Mouse (Mus musculus): Measurements from ENCODE around the gene Mtmr3. TPM values are rescaled to one million over a fixed set of nuclear protein-coding genes. Genes with fewer than 3 reads are reported as not detected.

Gene Mtmr3
- total and polyA plus RNA-seq, 3 experiments, result 31.7 to 46.3 (median 32.5) TPM

DNA sequence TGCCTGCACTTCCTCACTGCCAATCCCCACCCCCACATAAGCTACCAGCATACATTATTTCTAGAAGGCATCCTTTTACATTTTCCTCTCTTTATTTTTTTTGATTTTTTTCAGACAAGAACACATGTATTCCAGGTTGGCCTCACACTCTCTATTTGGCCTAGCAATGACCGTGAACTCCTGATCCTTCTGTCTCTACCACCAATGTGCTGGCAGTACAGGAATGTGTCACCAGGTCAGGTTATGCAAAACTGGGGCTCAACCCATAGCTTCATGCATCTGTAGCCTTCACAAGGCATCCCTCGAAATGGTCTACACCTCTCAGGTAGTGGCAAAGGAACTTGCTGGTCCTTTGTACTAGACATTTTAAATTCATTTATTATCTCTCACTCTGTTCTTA lies 105.9 kb downstream of the Mtmr3 start:
- Histone ChIP-seq H3K9ac (ENCODE audit: insufficient read depth, low read depth) (no peak overlapping the region), H3K4me2 (ENCODE audit: insufficient read depth, low read depth, poor library complexity, severe bottlenecking) (peak overlapping the region; percentile 14), H3K27me3 (replicated peaks) (no peaks in the 10 kb centered on the region), H3K4me1 (ENCODE audit: control insufficient read depth in 1 of 2, insufficient read depth in 2 of 2) (peaks cover 18 to 38% of the 10 kb centered on the region in 2 experiments), H3K9me3 (replicated peaks; ENCODE audit: low read length) (no peaks in the 10 kb centered on the region), H3K36me3 (replicated peaks in 1 of 2; ENCODE audit: control insufficient read depth in 1 of 2, insufficient read depth in 1 of 2, low read length in 1 of 2) (peaks cover 69 to 91% of the 10 kb centered on the region in 2 experiments), H3K4me3 (replicated peaks in 1 of 3; ENCODE audit: low read depth in 2 of 3, low read length in 2 of 3, poor library complexity in 1 of 3) (no peak overlapping the region), H3K27ac (ENCODE audit: insufficient read depth, low read depth) (peak overlapping the region; percentile 85), H3K79me2 (replicated peaks; ENCODE audit: control insufficient read depth, extremely low read depth, insufficient read depth, poor library complexity, severe bottlenecking) (no peaks in the 10 kb centered on the region)
- dilution Hi-C loops (cut with MboI; ENCODE audit: extremely low pct_ligation_motif_present, extremely low pct_unique_long_range_greater_than_20kb, low sequenced_read_pairs), result no loop called here
- TF ChIP-seq HCFC1 (IDR thresholded peaks at IDR 0.05; ENCODE audit: low read depth, low read length) (no peak; the same call in 1 of the 2 replicates), SMC3 (IDR thresholded peaks at IDR 0.05; ENCODE audit: low read depth, low read length) (no peak), EP300 (IDR thresholded peaks at IDR 0.05; ENCODE audit: low read length) (peak; percentile 88), PAX5 (IDR thresholded peaks at IDR 0.05; ENCODE audit: low read length) (no peak), RCOR1 (conservative IDR thresholded peaks at IDR 0.05; ENCODE audit: low read depth, low read length) (peak; percentile 52; the same call in 1 of the 2 replicates), ZMIZ1 (IDR thresholded peaks at IDR 0.05; ENCODE audit: low read depth, low read length) (no peak), KAT2A (IDR thresholded peaks at IDR 0.05; ENCODE audit: insufficient replicate concordance, low read length) (no peak), JUN (IDR thresholded peaks at IDR 0.05; ENCODE audit: insufficient read depth, low read depth, low read length) (peak; percentile 81), MAZ (IDR thresholded peaks at IDR 0.05; ENCODE audit: low read depth, low read length) (no peak), MEF2A (IDR thresholded peaks at IDR 0.05; ENCODE audit: borderline replicate concordance, low read depth, low read length) (peak; percentile 54; the same call in 1 of the 2 replicates), IRF4 (IDR thresholded peaks at IDR 0.05; ENCODE audit: low read depth, low read length) (peak; percentile 96), BHLHE40 (IDR thresholded peaks at IDR 0.05; ENCODE audit: low read depth, low read length) (peak; percentile 74), ZKSCAN1 (IDR thresholded peaks at IDR 0.05; ENCODE audit: borderline replicate concordance, low read depth, low read length) (no peak), JUND (conservative IDR thresholded peaks at IDR 0.05; ENCODE audit: low read depth, low read length) (peak; percentile 95), E2F4 (IDR thresholded peaks at IDR 0.05; ENCODE audit: insufficient replicate concordance, low read depth, low read length) (no peak), MAX (IDR thresholded peaks at IDR 0.05; ENCODE audit: low read length) (peak; percentile 82), POLR2A (IDR thresholded peaks at IDR 0.05; ENCODE audit: low read depth, low read length) (no peak; the same call in 1 of the 2 replicates), NELFE (IDR thresholded peaks at IDR 0.05; ENCODE audit: low read depth, low read length) (no peak), CTCF (conservative IDR thresholded peaks at IDR 0.05 in 1 of 2, IDR thresholded peaks at IDR 0.05 in 1 of 2; ENCODE audit: low read depth in 2 of 2, low read length in 2 of 2) (no peak), ETS1 (conservative IDR thresholded peaks at IDR 0.05; ENCODE audit: low read depth, low read length) (peak; percentile 69), ZC3H11A (IDR thresholded peaks at IDR 0.05; ENCODE audit: low read depth, low read length) (no peak), NRF1 (IDR thresholded peaks at IDR 0.05; ENCODE audit: low read depth, low read length) (no peak), ELF1 (IDR thresholded peaks at IDR 0.05; ENCODE audit: low read depth, low read length) (no peak), USF1 (IDR thresholded peaks at IDR 0.05; ENCODE audit: low read depth, low read length) (no peak), USF2 (conservative IDR thresholded peaks at IDR 0.05; ENCODE audit: low read depth, low read length) (no peak), CHD2 (IDR thresholded peaks at IDR 0.05; ENCODE audit: low read length) (peak; percentile 75), ZNF384 (IDR thresholded peaks at IDR 0.05; ENCODE audit: low read depth, low read length) (peak; percentile 77), SIN3A (IDR thresholded peaks at IDR 0.05; ENCODE audit: low read length) (peak; percentile 64), MAFK (IDR thresholded peaks at IDR 0.05; ENCODE audit: insufficient replicate concordance, low read length) (no peak), MYC (IDR thresholded peaks at IDR 0.05; ENCODE audit: low read depth, low read length) (peak; percentile 92), TCF12 (IDR thresholded peaks at IDR 0.05; ENCODE audit: low read depth, low read length) (peak; percentile 81), TBP (conservative IDR thresholded peaks at IDR 0.05; ENCODE audit: low read depth, low read length) (peak; percentile 15; the same call in 1 of the 2 replicates)
- in situ Hi-C loops (cut with MboI; ENCODE audit: low pct_ligation_motif_present, low pct_unique_long_range_greater_than_20kb, low sequenced_read_pairs), result no loop called here
- peak; percentile 89 for DNase-seq (ENCODE audit: extremely low read depth)

All from CH12.LX (cell line).